Mouse (Mus musculus) lung, adult 2 months (tissue): Measurements from ENCODE around the gene Gm20388.

ENCODE experiments used
- CTCF ChIP-seq: fragments of 200-500 bp; IDR thresholded peaks from 2 replicates; pipeline ENCODE4 v1.5.1; 2011; ENCODE audit warnings: mild to moderate bottlenecking, low read length, control low read depth; ENCODE audit not compliant: insufficient read depth
- POLR2A ChIP-seq: fragments of 200-500 bp; IDR thresholded peaks from 2 replicates; pipeline ENCODE4 v1.6.1; 2011; ENCODE audit warnings: low read depth, mild to moderate bottlenecking, control low read depth, low read length, borderline replicate concordance; ENCODE audit errors: extremely low read depth

GRCm38 (mm10) chr8:122169446-122169845 lies 2258.8 kb downstream of the Gm20388 start:
- TF ChIP-seq CTCF (no peak), POLR2A (no peak)
